Mouse (Mus musculus): ENCODE measurements around the gene Ddi2.
A peak's percentile ranks its signal among the peaks of the same experiment; 100 is the strongest.

Ddi2 gene

GRCm38 (mm10) chr4:141688505-141688904 lies 34.7 kb downstream of the Ddi2 start:
- no peak for DNase-seq (ENCODE audit: low spot score in 2 of 2)

DNA sequence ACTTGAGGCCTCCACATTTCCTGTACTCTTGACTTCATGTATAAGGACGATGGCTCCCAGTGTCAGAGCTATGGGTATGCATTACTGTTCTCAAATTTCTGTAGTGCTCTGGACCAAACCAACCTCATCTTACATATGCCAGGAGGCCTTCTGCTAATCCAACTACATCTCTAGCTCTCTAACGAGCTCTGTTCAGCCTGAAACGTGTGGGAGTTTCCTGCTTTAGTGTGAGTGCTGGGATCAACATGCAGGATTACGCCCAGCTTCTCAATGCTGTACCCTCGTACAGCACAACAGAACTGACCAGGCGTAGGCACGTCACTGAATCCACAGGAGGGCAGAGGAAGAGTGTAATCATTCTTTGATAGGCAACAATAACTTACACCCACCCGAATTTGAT lies 36.7 kb downstream of the Ddi2 start:
- no peak for DNase-seq (ENCODE audit: low spot score in 2 of 2)

GRCm38 (mm10) chr4:141686093-141686492 lies 37.1 kb downstream of the Ddi2 start:
- no peak for DNase-seq (ENCODE audit: low spot score in 2 of 2)

- DNase-seq (ENCODE audit: low spot score in 2 of 2), result no peak
Observed at GRCm38 (mm10) chr4:141685499-141685898, 37.7 kb downstream of the Ddi2 start, which contains the start of gene Rsc1a1. Rsc1a1 (minus strand) TSS chr4:141685599.

DNA sequence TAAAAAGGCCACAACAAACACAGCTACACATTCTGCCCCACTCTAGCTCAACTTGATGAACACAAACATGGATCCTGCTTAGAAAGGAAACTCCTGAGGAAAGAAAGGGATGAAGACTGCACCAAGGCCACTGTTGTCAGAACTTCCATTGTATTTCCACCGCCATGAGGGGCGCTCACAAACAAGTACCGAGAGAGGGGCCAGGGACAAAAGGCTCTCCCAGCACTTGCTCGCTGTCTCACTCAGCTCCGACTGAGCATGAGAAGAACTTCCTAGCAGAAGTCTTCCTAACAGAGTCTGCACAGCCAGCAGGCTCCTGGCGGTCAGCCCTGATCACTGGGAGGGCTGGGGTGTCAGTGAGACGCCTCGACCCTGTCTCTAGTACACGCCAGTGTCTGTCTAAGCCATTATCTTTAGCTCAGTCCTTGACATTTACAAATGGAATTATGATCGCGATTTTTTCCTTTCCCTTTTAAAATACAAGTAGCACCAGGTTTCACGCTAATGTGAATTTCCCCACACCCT lies 40.5 kb downstream of the Ddi2 start:
- peak in 1 of 2 experiments; percentile 54 for DNase-seq (ENCODE audit: low spot score in 2 of 2)

DNA sequence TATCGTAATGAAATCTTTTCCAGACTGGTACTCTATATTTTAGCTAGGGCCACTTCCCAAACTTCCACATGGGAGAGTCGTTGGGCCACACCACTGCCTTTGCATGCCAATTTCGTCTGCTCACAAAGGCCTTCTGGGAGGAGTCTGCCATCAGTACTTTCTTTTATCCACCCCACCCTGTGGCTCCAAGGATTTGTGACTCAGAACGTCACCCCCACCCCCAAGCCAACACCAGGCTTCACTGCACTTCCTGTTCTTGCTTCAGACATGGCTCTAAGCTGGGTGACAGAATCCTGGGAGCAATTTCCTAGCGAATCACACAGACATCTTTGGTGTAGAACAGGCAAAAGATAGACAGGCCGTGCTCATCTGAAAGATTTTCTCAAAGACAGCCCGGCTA lies 41.5 kb downstream of the Ddi2 start:
- no peak for DNase-seq (ENCODE audit: low spot score in 2 of 2)

DNA sequence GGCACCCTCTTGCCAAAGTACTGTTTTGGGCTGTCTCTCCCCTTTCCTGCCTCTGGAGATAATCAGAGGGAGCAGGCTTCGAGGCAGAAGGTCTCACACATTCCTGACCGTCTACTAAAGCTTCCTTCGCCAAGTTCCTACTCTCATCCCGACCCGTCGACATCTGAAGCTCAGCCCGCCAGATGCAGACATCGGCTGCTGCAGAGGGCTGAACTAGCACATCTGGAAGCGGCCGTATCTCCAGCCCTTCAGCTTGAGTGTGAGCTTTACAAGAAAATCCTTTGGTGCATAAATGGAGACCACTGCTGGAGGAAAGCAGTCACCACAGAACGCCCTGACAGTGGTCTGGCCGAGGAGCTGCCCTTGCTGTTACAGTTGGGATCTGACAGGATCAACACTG lies 42.3 kb downstream of the Ddi2 start:
- DNase-seq (ENCODE audit: low spot score in 2 of 2), result no peak

DNA sequence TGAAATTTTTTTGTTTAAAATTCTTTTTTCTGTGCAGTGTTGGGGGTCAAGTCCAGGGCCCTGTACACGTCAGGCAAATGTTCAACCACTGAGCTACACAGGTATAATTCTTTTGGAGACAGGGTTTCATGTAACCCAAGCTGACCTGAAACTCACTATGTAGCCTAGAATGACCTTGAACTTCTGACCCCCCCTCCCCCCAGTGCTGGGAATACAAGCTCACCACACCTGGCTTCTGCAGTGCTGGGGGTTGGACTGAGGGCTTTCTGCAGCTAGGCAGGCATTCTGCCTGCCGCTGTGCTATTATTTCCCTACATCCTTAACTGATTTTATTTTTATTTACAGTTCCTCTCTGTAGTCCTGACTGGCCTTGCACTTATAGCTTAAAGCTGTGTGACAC lies 44.2 kb downstream of the Ddi2 start:
- DNase-seq (ENCODE audit: low spot score in 2 of 2), result no peak

DNA sequence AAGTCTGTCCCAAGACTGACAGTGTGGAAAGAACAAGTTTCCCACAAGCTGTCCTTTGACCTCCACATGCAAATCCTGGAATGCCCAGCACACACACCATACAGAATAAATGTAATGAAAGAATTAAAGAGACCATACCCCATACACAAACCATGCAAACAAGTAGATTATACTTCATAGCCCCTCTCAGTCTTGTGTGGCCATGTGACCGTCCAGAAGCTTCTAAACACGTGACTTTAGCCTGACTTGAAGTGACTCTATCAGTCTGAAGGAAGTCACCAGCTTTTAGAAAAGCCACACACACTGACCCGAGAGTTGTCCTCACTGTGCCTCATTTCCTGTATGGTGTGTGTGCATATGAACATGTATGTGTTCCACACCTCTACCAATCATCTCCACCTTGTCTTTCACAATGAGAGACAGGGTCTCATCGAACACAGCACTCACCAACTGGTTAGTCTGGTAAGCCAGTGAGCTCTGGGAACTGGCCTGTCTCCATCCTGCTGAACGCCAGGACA lies 46.7 kb downstream of the Ddi2 start:
- no peak for DNase-seq (ENCODE audit: low spot score in 2 of 2)

- no peak for DNase-seq (ENCODE audit: low spot score in 2 of 2)
Observed at GRCm38 (mm10) chr4:141672325-141672724, 50.9 kb downstream of the Ddi2 start.

- no peak for DNase-seq (ENCODE audit: low spot score in 2 of 2)
Observed at GRCm38 (mm10) chr4:141671389-141671788, 51.8 kb downstream of the Ddi2 start.

- DNase-seq (ENCODE audit: low spot score in 2 of 2), result no peak
Observed at GRCm38 (mm10) chr4:141669898-141670712, 53.1 kb downstream of the Ddi2 start.

DNA sequence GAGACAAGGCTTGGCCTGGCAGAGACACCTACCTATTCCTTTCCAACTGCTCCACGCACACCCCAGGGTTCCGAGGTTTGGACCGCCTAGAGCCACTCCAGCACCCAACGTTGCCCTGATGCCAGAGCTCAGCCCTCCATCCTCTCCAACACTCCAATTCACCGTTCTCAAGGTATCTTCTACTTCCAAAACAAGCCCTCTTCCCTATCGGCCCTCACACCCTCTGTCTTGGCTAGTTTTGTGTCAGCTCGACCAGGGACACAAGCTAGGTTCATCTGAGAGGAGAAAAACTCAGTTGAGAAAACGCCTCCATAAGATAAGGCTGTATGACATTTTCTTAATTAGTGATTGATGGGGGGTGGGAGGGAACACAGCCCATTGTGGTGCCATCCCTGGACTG lies 58.4 kb downstream of the Ddi2 start, which contains the start of gene Plekhm2:
Gene Plekhm2, minus strand, starts transcription at position 101 of the 400 bp plus-strand sequence.
- no peak for DNase-seq (ENCODE audit: low spot score in 2 of 2)

GRCm38 (mm10) chr4:141664011-141664745 lies 59.0 kb downstream of the Ddi2 start:
- peak; percentile 70 to 71 for DNase-seq (ENCODE audit: low spot score in 2 of 2)

- DNase-seq (ENCODE audit: low spot score in 2 of 2), result no peak
Observed at GRCm38 (mm10) chr4:141663122-141663931, 59.9 kb downstream of the Ddi2 start.

- DNase-seq (ENCODE audit: low spot score in 2 of 2), result no peak
Observed at GRCm38 (mm10) chr4:141660884-141661283, 62.3 kb downstream of the Ddi2 start.

DNA sequence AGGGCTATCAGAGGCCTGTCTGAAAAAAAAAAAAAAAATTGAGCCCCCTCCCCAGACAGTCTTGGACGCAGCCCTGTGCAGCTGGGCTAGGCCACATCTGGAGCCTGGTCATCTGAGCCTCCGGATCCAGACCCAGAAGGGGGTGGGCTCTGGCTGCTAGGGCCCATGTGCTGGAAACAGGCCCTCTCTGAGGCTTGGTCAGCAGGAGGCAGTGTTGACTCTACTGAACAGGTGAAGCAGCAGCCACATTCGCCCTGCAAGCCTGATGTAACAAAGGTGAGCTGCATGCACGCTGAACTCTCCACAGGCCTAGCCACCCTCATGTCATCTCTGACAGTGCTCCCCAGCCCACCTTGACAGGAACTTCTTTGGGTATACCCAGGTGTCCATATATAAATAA lies 63.5 kb downstream of the Ddi2 start:
- no peak for DNase-seq (ENCODE audit: low spot score in 2 of 2)

- DNase-seq (ENCODE audit: low spot score in 2 of 2), result no peak
Observed at GRCm38 (mm10) chr4:141658846-141659484, 64.3 kb downstream of the Ddi2 start.

DNA sequence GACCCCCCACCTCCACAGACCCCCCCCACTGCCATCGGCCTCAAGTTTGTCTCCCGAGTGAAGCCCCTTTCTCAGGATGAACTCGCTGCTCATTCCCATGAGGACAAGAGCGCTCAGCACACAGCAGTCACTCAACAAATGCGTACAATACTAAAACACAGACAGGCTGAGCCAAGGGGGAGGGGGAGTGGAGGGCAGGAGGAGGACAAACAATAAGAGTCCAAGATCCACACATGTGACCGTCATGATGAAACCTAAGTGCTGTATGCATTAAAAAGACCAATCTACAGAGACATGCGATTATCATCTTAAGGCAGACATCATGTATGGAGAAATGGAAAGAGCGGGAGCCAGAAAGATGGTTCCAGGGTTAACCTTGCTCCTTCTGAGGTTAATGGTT lies 66.3 kb downstream of the Ddi2 start:
- DNase-seq (ENCODE audit: low spot score in 2 of 2), result no peak

- peak in 1 of 2 experiments; percentile 64 for DNase-seq (ENCODE audit: low spot score in 2 of 2)
Observed at GRCm38 (mm10) chr4:141655908-141656608, 67.2 kb downstream of the Ddi2 start.

All from urinary bladder, postnatal 4 days (tissue).